ENCODE assay signal across 8 mouse cellular contexts in genomic region chr12:116325545-116325944, GRCm38 (mm10). TPM values are rescaled to one million over a fixed set of nuclear protein-coding genes. Genes with fewer than 3 reads are reported as not detected.
DNase-seq lines count a peak whose midpoint lies in the region; ATAC-seq and TF ChIP-seq lines count a peak whose summit lies in the region.
"Had no signal": no experiment of that assay in that cellular context is flagged by ENCODE, and none has a peak within 500 bp of the region (broad histone marks: within the 10 kb centered on the region; RNA-seq: fewer than 3 reads in every experiment).

No protein-coding gene starts in this region.

- H3K9ac ChIP-seq in heart, embryonic 16.5 days (ENCODE audit: low read length): no peak overlapping the region
- H3K9ac ChIP-seq in limb, embryonic 14.5 days (ENCODE audit: low read depth, low read length, severe bottlenecking): no peak overlapping the region
- no peak overlapping the region for H3K9ac ChIP-seq in midbrain, embryonic 16.5 days (ENCODE audit: low read depth, low read length)

- no peaks in the 10 kb centered on the region for H3K27me3 ChIP-seq in heart, embryonic 16.5 days (ENCODE audit: control insufficient read depth, insufficient read depth, low read length)
- no peaks in the 10 kb centered on the region for H3K27me3 ChIP-seq in limb, embryonic 14.5 days (ENCODE audit: control insufficient read depth, insufficient read depth, low read length)
- no peaks in the 10 kb centered on the region for H3K27me3 ChIP-seq in midbrain, embryonic 16.5 days (ENCODE audit: control insufficient read depth, insufficient read depth, low read depth, low read length)

- WGBS in heart, embryonic 16.5 days: 61% methylated on average over 4 of the region's 4 CpGs
- 73% methylated on average over 4 of the region's 4 CpGs for WGBS in limb, embryonic 14.5 days
- WGBS in midbrain, embryonic 16.5 days: 86% methylated on average over 4 of the region's 4 CpGs

- H3K27ac ChIP-seq in heart, embryonic 16.5 days (ENCODE audit: low read length): peak overlapping the region; percentile 26; the same call in 1 of the 2 replicates
- H3K27ac ChIP-seq in limb, embryonic 14.5 days (replicated peaks; ENCODE audit: low read depth, low read length): peak overlapping the region; percentile 67; the same call in 1 of the 2 replicates
- H3K27ac ChIP-seq in midbrain, embryonic 16.5 days (ENCODE audit: low read length): no peak overlapping the region

- H3K9me3 ChIP-seq in heart, embryonic 16.5 days (replicated peaks; ENCODE audit: control insufficient read depth, low read length): no peaks in the 10 kb centered on the region
- no peaks in the 10 kb centered on the region for H3K9me3 ChIP-seq in limb, embryonic 14.5 days (ENCODE audit: control insufficient read depth, low read length)
- no peaks in the 10 kb centered on the region for H3K9me3 ChIP-seq in midbrain, embryonic 16.5 days (replicated peaks; ENCODE audit: control insufficient read depth, low read length, poor library complexity, severe bottlenecking)

- H3K4me2 ChIP-seq in heart, embryonic 16.5 days (ENCODE audit: low read depth, low read length): no peak overlapping the region
- H3K4me2 ChIP-seq in limb, embryonic 14.5 days (replicated peaks; ENCODE audit: low read depth, low read length, severe bottlenecking): no peak overlapping the region
- H3K4me2 ChIP-seq in midbrain, embryonic 16.5 days (ENCODE audit: low read length): no peak overlapping the region

- 0 out of 2 replicates have a peak, but pooled peaks cover 2% of the 10 kb centered on the region for H3K36me3 ChIP-seq in heart, embryonic 16.5 days (ENCODE audit: control insufficient read depth, insufficient read depth)
- peaks cover 10% of the 10 kb centered on the region for H3K36me3 ChIP-seq in limb, embryonic 14.5 days (ENCODE audit: control insufficient read depth, insufficient read depth, low read length)
- H3K36me3 ChIP-seq in midbrain, embryonic 16.5 days (ENCODE audit: control insufficient read depth, insufficient read depth, low read length): peaks cover 6% of the 10 kb centered on the region; the same call in 1 of the 2 replicates

- H3K4me1 ChIP-seq in heart, embryonic 16.5 days (ENCODE audit: control insufficient read depth, insufficient read depth, low read length): no peaks in the 10 kb centered on the region
- peaks cover 5% of the 10 kb centered on the region; the same call in 1 of the 2 replicates for H3K4me1 ChIP-seq in limb, embryonic 14.5 days (ENCODE audit: control insufficient read depth, insufficient read depth, low read length)
- H3K4me1 ChIP-seq in midbrain, embryonic 16.5 days (ENCODE audit: control insufficient read depth, insufficient read depth, low read length): no peaks in the 10 kb centered on the region

- TF ChIP-seq POLR2A in limb, embryonic 14.5 days (IDR thresholded peaks at IDR 0.05; ENCODE audit: borderline replicate concordance, extremely low read depth, insufficient read depth, insufficient read length): no peak

- no peak for ATAC-seq in heart, embryonic 16.5 days (replicated peaks; ENCODE audit: extremely low read depth, insufficient read depth, low FRiP score)
- ATAC-seq in limb, embryonic 14.5 days (ENCODE audit: low FRiP score, low read depth): no peak
- ATAC-seq in midbrain, embryonic 16.5 days: no peak

- DNase-seq in ovary, postnatal 14 days (ENCODE audit: low spot score): peak; percentile 5
- no peak for DNase-seq in ovary, postnatal 36 days (ENCODE audit: low spot score)
- peak; percentile 9 for DNase-seq in limb, embryonic 14.5 days (ENCODE audit: low spot score)
- DNase-seq in testis, postnatal 14 days (ENCODE audit: low spot score): peak; percentile 53
- DNase-seq in embryo, embryonic 10 days (ENCODE audit: low spot score): no peak

- no peak overlapping the region for H3K4me3 ChIP-seq in heart, embryonic 16.5 days (ENCODE audit: low read length)
- H3K4me3 ChIP-seq in limb, embryonic 14.5 days (replicated peaks; ENCODE audit: low read length): no peak overlapping the region
- no peak overlapping the region for H3K4me3 ChIP-seq in midbrain, embryonic 16.5 days (ENCODE audit: low read depth, low read length)

RNA-seq across cellular contexts. Expression of gene Esyt2, which starts 44.5 kb away (rescaled TPM):
- 11.7 TPM in 2 replicates for polyA plus RNA-seq in heart, embryonic 16.5 days (2015; fragmentation: Nextera tagmentation; extraction: Ambion mirVana)
- polyA plus RNA-seq in limb, embryonic 14.5 days (2012; rRNA removed): 13.7 and 15.9 TPM in 2 replicates
- polyA plus RNA-seq in limb, embryonic 14.5 days (2014; fragmentation: Nextera tagmentation; extraction: Ambion mirVana): 29.7 and 30.3 TPM in 2 replicates
- polyA plus RNA-seq in midbrain, embryonic 16.5 days (2015; fragmentation: Nextera tagmentation; extraction: Ambion mirVana): 12.0 and 12.1 TPM in 2 replicates

RNA-seq across cellular contexts. Expression of gene Gm11027, which starts 50.4 kb away (rescaled TPM):
- not detected in 2 replicates for polyA plus RNA-seq in heart, embryonic 16.5 days (2015; fragmentation: Nextera tagmentation; extraction: Ambion mirVana)
- polyA plus RNA-seq in limb, embryonic 14.5 days (2012; rRNA removed): not detected in 2 replicates
- polyA plus RNA-seq in limb, embryonic 14.5 days (2014; fragmentation: Nextera tagmentation; extraction: Ambion mirVana): not detected in 2 replicates
- not detected in 2 replicates for polyA plus RNA-seq in midbrain, embryonic 16.5 days (2015; fragmentation: Nextera tagmentation; extraction: Ambion mirVana)
- polyA plus RNA-seq: thymus, postnatal 0 days had no signal

Comparison
In these comparisons a context has a peak if more than half of its experiments do, and no peak if none do; other contexts are left out.
1. DNase-seq: peak in ovary, postnatal 14 days (single experiment), limb, embryonic 14.5 days (single experiment) and testis, postnatal 14 days (single experiment); none in ovary, postnatal 36 days (single experiment) and embryo, embryonic 10 days (single experiment).